Mouse (Mus musculus): ENCODE measurements at regions not wholly inside any gene's neighbourhood (a gene's known extent, or its start where the extent isn't known, plus 50 kb on each side); places are given as distances from the start of the nearest gene placed in this dataset.

DNA sequence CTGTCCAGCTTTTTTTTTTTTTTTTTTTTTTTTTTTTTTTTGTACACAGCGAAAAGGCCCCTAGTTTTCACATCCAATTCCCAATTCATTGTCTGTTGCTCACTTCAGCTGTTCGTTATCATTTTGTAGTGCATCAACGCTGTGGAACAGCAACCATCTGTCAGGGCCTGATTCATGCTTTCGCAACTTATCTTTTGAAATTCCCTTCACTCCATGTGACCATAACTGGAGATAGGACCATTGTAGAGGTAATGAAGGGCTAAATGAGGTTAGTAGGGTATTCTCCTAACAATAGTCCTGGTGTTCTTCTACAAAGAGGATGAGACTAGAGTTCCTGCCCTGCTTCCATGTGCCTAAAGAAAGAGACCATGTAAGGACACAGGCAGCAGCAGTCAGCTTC is 146.6 kb upstream of the Clnk start:
- Histone ChIP-seq H3K36me3 (no peaks in the 10 kb centered on the region), H3K4me2 (no peak overlapping the region), H3K4me1 (replicated peaks) (no peaks in the 10 kb centered on the region), H3K27me3 (no peaks in the 10 kb centered on the region), H3K4me3 (replicated peaks) (no peak overlapping the region), H3K9ac (replicated peaks) (no peak overlapping the region), H3K27ac (no peak overlapping the region), H3K9me3 (no peaks in the 10 kb centered on the region)
- WGBS, result 92% methylated on average over 4 of the region's 4 CpGs
- no peak for ATAC-seq (ENCODE audit: insufficient number of reproducible peaks, insufficient read depth, low FRiP score, low TSS enrichment, low read depth)

DNA sequence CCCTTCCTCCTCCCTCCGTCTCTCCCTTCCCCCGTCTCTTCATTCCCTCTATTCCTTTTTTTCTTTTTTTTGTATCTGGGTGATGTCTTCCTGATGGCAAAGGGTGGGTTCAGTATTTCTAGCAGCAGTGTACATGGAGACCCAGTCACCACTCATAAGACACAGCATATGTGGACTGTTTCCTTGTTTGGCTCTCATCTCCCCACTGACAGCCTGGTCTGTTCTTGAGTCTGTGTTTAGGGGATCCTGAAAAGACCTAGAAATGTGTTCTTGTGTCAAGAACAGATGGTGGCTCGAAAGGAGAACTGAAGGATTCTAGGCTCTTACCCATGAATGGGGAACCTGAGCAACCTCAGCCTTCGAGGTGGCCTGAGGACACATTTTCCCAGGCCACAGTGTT is 124.0 kb upstream of the Clnk start:
- ATAC-seq (ENCODE audit: insufficient number of reproducible peaks, insufficient read depth, low FRiP score, low TSS enrichment, low read depth), result no peak
- H3K36me3 ChIP-seq, result no peaks in the 10 kb centered on the region
- no peak overlapping the region for H3K4me2 ChIP-seq
- no peak overlapping the region for H3K27ac ChIP-seq
- H3K4me3 ChIP-seq (replicated peaks), result no peak overlapping the region
- no peaks in the 10 kb centered on the region for H3K9me3 ChIP-seq
- H3K4me1 ChIP-seq (replicated peaks), result no peaks in the 10 kb centered on the region
- no peaks in the 10 kb centered on the region for H3K27me3 ChIP-seq
- 84% methylated on average over 4 of the region's 4 CpGs for WGBS
- H3K9ac ChIP-seq (replicated peaks), result no peak overlapping the region

DNA sequence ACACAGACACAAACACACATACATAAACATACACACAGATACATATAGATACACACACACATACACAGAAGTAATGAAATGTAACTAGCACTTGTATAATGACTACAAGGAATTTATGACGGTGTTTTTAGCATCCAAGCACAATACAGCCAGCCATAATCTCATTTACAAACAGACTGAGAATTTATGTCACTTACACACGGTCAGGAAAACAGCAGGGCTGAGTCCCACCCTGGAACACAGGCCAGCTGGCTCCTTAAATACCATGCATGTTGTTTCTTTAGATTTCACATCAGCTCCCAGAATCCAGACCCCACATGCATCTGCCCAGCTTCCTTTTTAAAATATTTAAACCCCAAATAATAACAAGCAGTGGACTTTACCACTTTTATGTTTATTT is 123.1 kb upstream of the Clnk start:
- WGBS, result 40% methylated on average over 2 of the region's 2 CpGs
- H3K27me3 ChIP-seq, result no peaks in the 10 kb centered on the region
- no peaks in the 10 kb centered on the region for H3K36me3 ChIP-seq
- no peaks in the 10 kb centered on the region for H3K4me1 ChIP-seq (replicated peaks)
- H3K4me2 ChIP-seq, result no peak overlapping the region
- no peak overlapping the region for H3K27ac ChIP-seq
- no peak overlapping the region for H3K4me3 ChIP-seq (replicated peaks)
- H3K9me3 ChIP-seq, result no peaks in the 10 kb centered on the region
- H3K9ac ChIP-seq (replicated peaks), result no peak overlapping the region
- ATAC-seq (ENCODE audit: insufficient number of reproducible peaks, insufficient read depth, low FRiP score, low TSS enrichment, low read depth), result no peak

DNA sequence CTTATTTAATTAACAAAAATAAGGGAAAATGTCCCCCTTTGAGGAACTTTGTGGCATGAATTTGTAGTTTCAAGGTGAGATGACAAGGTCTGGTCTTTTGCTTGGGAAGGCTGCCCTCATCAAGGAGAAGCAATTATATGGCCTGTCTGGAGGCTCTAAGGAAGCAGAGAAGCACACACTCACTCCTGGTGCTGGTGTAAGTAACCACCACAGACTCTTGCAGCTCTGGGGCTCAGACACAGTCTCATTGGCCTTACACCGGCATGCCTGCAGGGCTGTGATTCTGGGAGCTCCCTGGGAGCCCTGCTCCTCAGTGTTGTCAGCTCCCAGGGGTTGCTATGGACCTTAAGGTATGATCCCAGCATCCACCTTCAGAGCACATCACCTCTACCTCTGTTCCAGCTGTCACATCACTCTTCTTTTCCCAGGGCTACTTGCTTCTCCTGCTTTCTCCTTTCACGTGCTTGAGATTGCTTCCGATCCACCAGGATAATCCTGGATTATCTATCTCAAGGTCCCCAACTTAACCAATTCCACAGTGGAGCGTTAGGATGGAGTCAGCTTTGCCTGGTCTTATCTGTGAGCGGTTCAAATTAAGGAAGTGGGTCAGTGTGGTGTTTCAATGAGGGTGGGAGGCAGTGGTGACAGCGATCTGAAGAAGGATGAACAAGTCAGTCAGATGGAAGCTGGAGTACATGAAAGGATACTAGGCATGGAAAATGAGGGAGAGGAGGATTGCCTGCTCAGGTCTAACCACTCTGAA is 96.0 kb upstream of the Clnk start:
- ATAC-seq (ENCODE audit: insufficient number of reproducible peaks, insufficient read depth, low FRiP score, low TSS enrichment, low read depth), result no peak
- no peak overlapping the region for H3K9ac ChIP-seq (replicated peaks)
- WGBS, result 74% methylated on average over 6 of the region's 6 CpGs
- H3K27me3 ChIP-seq, result no peaks in the 10 kb centered on the region
- no peaks in the 10 kb centered on the region for H3K36me3 ChIP-seq
- no peaks in the 10 kb centered on the region for H3K9me3 ChIP-seq
- no peak overlapping the region for H3K4me3 ChIP-seq (replicated peaks)
- no peaks in the 10 kb centered on the region for H3K4me1 ChIP-seq (replicated peaks)
- no peak overlapping the region for H3K27ac ChIP-seq
- H3K4me2 ChIP-seq, result no peak overlapping the region

DNA sequence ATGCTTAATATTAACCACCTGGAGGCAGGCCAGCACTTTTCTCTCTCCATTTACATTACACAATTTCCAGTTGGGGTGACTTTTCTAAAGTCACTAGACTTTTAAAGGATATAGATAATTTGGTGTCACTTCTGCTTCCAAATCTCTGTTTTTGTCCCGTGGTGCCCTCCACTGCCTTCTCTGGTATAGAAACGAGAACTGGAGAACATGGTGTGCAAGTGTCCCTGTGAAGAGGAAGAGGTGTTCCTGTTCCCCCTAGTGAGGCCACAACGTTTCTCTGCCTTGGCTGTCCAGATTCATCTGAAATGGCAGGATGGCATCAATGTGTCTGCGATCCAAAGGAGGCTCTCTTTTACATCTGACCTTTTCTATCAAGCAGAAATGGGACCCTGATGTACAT is 93.9 kb upstream of the Clnk start:
- no peaks in the 10 kb centered on the region for H3K36me3 ChIP-seq

DNA sequence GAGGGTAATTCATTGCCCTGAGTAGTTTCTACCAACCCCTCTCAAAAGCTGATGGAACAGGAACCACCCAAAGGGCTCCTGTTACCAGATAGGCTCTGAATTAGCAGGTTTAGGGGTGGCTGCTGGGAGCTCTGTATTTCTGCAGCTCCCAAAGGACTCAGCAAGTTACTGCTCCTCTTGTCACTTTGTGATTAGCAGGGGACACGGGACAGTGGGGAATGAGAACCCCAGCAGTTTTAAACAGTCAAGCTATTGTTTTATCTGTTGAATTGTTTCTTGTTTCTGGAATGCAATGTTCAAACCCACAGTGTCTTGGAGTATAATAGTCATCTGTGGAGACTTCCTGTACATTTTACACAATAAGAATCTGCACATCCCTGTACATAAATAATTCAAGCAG is 90.4 kb upstream of the Clnk start:
- no peak for ATAC-seq (ENCODE audit: insufficient number of reproducible peaks, insufficient read depth, low FRiP score, low TSS enrichment, low read depth)
- H3K9ac ChIP-seq (replicated peaks), result no peak overlapping the region
- H3K27ac ChIP-seq, result no peak overlapping the region
- no peak overlapping the region for H3K4me3 ChIP-seq (replicated peaks)
- no peaks in the 10 kb centered on the region for H3K4me1 ChIP-seq (replicated peaks)
- no peaks in the 10 kb centered on the region for H3K27me3 ChIP-seq
- WGBS, result 53% methylated on average over 1 of the region's 1 CpGs
- no peaks in the 10 kb centered on the region for H3K36me3 ChIP-seq
- no peaks in the 10 kb centered on the region; the same call in 1 of the 2 replicates for H3K9me3 ChIP-seq
- H3K4me2 ChIP-seq, result no peak overlapping the region

More for the DNA sequence above, 93.9 kb upstream of the Clnk start:
- no peaks in the 10 kb centered on the region for H3K4me1 ChIP-seq (replicated peaks)
- H3K9me3 ChIP-seq, result no peaks in the 10 kb centered on the region
- H3K27me3 ChIP-seq, result no peaks in the 10 kb centered on the region
- H3K4me2 ChIP-seq, result no peak overlapping the region
- no peak for ATAC-seq (ENCODE audit: insufficient number of reproducible peaks, insufficient read depth, low FRiP score, low TSS enrichment, low read depth)
- H3K9ac ChIP-seq (replicated peaks), result no peak overlapping the region
- no peak overlapping the region for H3K27ac ChIP-seq
- 87% methylated on average over 4 of the region's 4 CpGs for WGBS
- no peak overlapping the region for H3K4me3 ChIP-seq (replicated peaks)

DNA sequence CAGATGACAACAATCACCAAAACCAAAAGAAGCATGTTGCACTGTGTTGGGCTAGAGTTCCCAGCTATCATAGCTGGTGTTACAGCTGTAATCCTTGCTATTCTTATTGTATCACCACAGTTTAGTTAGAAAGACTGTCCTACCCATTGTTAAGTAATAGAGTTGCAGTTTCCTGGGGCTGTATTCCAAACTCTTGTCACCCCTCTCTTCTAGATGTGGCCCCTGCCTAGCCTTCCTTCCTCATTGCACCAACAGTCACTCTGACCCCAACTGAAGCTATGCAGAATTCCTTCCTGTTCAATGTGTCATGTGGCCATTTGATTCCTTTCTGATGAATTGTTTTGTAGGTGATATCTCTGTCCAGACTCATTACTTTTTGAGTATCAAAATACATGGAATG is 87.8 kb upstream of the Clnk start:
- H3K4me1 ChIP-seq (replicated peaks), result no peaks in the 10 kb centered on the region
- H3K9ac ChIP-seq (replicated peaks), result no peak overlapping the region
- no peaks in the 10 kb centered on the region for H3K36me3 ChIP-seq
- H3K4me3 ChIP-seq (replicated peaks), result no peak overlapping the region
- no peaks in the 10 kb centered on the region for H3K27me3 ChIP-seq
- H3K27ac ChIP-seq, result no peak overlapping the region
- H3K4me2 ChIP-seq, result no peak overlapping the region
- ATAC-seq (ENCODE audit: insufficient number of reproducible peaks, insufficient read depth, low FRiP score, low TSS enrichment, low read depth), result no peak
- H3K9me3 ChIP-seq, result no peaks in the 10 kb centered on the region; the same call in 1 of the 2 replicates

DNA sequence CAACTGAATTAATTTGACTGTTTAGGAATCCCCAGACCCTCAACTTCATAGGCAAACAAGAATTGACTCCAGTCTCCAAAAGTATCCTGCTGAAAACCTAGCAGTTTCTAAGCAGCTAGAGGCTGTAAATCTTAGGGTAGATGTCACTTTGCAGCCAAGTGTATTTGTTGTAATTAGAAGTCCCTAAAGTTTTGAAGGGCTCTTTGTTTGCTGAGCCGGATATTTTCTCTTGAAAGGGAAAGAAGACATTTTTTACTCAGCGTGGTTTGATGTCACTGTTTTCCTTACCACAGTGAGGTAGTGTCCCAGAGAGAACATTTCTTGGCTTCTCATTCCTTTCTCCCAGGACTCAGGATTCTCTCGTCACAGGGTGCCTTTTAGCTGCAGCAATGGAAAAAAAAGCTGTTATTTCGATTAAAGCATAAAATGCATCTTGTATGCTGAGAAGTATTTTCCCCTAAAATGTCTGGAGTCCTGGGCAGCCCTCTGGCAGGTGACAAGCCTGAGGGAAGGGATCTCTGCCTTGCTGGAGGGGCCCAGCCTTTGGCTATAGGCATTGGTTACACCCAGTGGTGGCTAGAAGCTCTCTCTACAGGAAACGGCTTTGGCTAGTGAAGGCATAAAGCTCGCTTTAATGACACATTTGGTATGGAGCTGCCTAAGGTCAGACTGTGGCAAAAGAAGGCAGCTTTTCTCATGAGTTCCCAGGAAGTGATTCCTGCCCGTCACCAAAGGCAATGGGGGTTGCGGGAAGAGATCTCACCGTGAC is 74.1 kb upstream of the Clnk start:
- H3K9me3 ChIP-seq, result no peaks in the 10 kb centered on the region
- 51% methylated on average over 9 of the region's 9 CpGs for WGBS
- no peak overlapping the region for H3K4me3 ChIP-seq (replicated peaks)
- no peaks in the 10 kb centered on the region for H3K27me3 ChIP-seq
- no peak overlapping the region for H3K9ac ChIP-seq (replicated peaks)
- H3K27ac ChIP-seq, result no peak overlapping the region
- peaks cover 5% of the 10 kb centered on the region; the same call in 1 of the 2 replicates for H3K4me1 ChIP-seq (replicated peaks)
- H3K36me3 ChIP-seq, result no peaks in the 10 kb centered on the region
- no peak overlapping the region for H3K4me2 ChIP-seq
- no peak for ATAC-seq (ENCODE audit: insufficient number of reproducible peaks, insufficient read depth, low FRiP score, low TSS enrichment, low read depth)

DNA sequence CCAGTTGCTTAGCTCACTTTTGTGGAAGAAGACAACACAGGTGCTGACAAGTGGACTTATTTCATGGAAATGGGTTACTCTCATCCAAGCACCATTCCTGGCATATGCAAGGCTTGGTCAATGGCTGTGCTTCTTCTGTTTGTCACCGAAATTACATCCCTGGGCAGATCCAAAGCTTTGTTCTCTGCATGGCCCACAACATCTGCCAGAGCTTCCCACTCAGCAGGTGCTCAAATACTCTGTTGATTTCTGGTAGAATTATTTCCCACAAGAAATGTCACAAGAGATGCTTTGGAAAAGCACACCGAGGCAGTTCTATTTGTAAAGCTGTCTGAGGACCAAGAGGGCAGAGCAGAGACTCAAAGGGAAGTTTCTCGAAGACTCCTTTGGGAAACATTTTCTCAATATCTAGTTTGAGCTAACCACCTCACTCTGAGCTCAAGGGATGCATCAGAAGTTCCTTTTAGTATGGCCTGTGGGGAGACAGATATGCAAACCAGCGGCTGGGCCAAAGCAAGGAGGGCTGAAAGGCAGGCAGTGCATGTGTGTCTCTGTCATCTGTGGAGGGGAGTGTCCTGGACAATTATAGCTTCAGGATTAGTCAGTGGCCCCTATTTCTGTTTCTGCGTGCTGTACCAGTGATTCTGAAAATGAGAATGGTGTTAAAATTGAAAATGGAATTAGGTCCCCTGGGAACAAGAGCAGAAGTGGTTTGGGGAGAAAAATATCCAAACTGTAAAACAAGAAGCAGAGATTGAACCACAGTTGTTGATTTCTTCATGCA is 69.5 kb upstream of the Clnk start:
- H3K9ac ChIP-seq (replicated peaks), result no peak overlapping the region
- no peaks in the 10 kb centered on the region for H3K36me3 ChIP-seq
- no peaks in the 10 kb centered on the region for H3K9me3 ChIP-seq
- no peak overlapping the region for H3K4me3 ChIP-seq (replicated peaks)
- WGBS, result 85% methylated on average over 5 of the region's 5 CpGs
- H3K4me1 ChIP-seq (replicated peaks), result peaks cover 5% of the 10 kb centered on the region; the same call in 1 of the 2 replicates
- no peaks in the 10 kb centered on the region for H3K27me3 ChIP-seq
- H3K27ac ChIP-seq, result no peak overlapping the region
- no peak overlapping the region for H3K4me2 ChIP-seq
- no peak for ATAC-seq (ENCODE audit: insufficient number of reproducible peaks, insufficient read depth, low FRiP score, low TSS enrichment, low read depth)

DNA sequence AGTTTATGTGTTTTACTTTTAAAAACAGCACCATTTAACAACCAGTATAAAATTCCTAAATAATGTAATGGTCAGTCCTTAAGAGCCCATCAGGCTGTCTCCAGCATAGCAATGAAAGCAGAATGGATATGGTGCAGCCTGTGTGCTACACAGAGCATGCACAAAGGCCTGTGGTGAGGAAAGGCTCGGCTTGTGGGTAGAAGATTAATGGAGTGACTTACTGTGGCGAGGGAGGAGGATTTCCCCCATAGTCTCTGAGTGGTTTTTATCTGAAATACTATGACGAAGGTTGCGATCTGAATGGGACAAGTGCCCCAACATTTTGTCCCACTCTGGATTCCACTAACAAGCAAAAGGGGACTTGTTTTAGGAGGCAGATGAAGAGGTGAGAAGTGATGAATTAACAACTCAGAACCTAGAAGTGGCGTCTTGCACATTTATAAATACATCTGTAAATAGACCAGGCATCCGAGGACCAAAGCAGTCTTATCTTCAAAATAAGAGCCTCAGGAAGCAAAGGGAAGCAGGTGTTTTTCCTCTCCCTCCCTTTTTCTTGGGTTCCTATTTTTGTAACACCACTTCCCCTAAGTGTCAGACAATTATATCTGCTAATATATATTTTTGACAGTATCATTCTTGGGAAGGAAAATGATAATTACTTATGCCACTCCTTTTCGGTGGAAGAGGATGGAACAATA is 55.9 kb upstream of the Clnk start:
- no peak for ATAC-seq (ENCODE audit: insufficient number of reproducible peaks, insufficient read depth, low FRiP score, low TSS enrichment, low read depth)
- H3K36me3 ChIP-seq, result no peaks in the 10 kb centered on the region
- H3K4me2 ChIP-seq, result no peak overlapping the region
- no peaks in the 10 kb centered on the region for H3K4me1 ChIP-seq (replicated peaks)
- no peak overlapping the region for H3K27ac ChIP-seq
- no peak overlapping the region for H3K4me3 ChIP-seq (replicated peaks)
- no peaks in the 10 kb centered on the region for H3K27me3 ChIP-seq
- no peak overlapping the region for H3K9ac ChIP-seq (replicated peaks)
- WGBS, result 57% methylated on average over 7 of the region's 7 CpGs
- H3K9me3 ChIP-seq, result no peaks in the 10 kb centered on the region

DNA sequence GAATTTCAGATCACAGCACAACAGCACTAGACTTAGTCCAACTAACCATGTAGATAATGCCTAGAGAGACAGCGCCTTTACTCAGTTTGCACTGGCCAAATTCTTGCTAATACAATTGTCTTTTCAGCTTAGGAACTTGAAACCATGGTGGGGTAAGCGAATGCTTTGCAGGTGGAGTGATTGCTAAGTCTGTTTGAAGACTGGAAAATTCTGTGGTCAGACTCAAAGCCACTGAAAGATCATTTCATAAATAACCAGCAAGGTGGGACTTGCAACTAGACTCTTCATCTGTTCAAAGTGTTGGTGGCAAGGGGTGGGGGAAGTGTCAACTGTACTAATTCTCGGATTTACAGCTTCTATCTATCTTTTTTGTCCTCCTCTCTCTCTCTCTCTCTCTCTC is 50.4 kb upstream of the Clnk start:
- ATAC-seq (ENCODE audit: insufficient number of reproducible peaks, insufficient read depth, low FRiP score, low TSS enrichment, low read depth), result no peak
- WGBS, result 81% methylated on average over 3 of the region's 3 CpGs

More for the DNA sequence above, 50.4 kb upstream of the Clnk start:
- no peak overlapping the region for H3K9ac ChIP-seq (replicated peaks)
- no peak overlapping the region for H3K4me3 ChIP-seq (replicated peaks)
- H3K27ac ChIP-seq, result no peak overlapping the region
- H3K4me1 ChIP-seq (replicated peaks), result no peaks in the 10 kb centered on the region
- no peaks in the 10 kb centered on the region for H3K36me3 ChIP-seq
- H3K4me2 ChIP-seq, result no peak overlapping the region
- no peaks in the 10 kb centered on the region for H3K27me3 ChIP-seq
- no peaks in the 10 kb centered on the region for H3K9me3 ChIP-seq

Data from limb, embryonic 12.5 days (tissue).